Mouse (Mus musculus) limb, embryonic 14.5 days (tissue): ENCODE results near the gene Cenpb. TPM values are rescaled to one million over a fixed set of nuclear protein-coding genes. Genes with fewer than 3 reads are reported as not detected.
A peak's percentile ranks its signal among the peaks of the same experiment; 100 is the strongest.

Experiments used
- ATAC-seq: fragments of 200-750 bp; cut with Nextera tagmentation; 2 replicates; pipeline ENCODE4 v1.8.0; 2017; ENCODE audit warnings: low read depth, moderate number of reproducible peaks, moderate TSS enrichment; ENCODE audit not compliant: low FRiP score
- DNase-seq: peaks from one replicate; pipeline ENCODE4 v3.0.0-alpha.2; 2015; ENCODE audit warnings: low spot score
- H3K27ac ChIP-seq: fragments of 300-500 bp; sonication (generic); replicated peaks from 2 replicates; pipeline ENCODE4 v1.5.1; 2014; ENCODE audit warnings: low read depth, mild to moderate bottlenecking, low read length, moderate library complexity, mixed read lengths
- H3K27me3 ChIP-seq: fragments of 300-500 bp; sonication (generic); 2 replicates; pipeline ENCODE4 v1.6.1; 2014; ENCODE audit warnings: low read length, mixed read lengths; ENCODE audit not compliant: control insufficient read depth, insufficient read depth
- H3K36me3 ChIP-seq: fragments of 300-500 bp; sonication (generic); 2 replicates; pipeline ENCODE4 v1.6.1; 2014; ENCODE audit warnings: mild to moderate bottlenecking, low read length, moderate library complexity, mixed read lengths; ENCODE audit not compliant: control insufficient read depth, insufficient read depth
- H3K4me1 ChIP-seq: fragments of 300-500 bp; sonication (generic); 2 replicates; pipeline ENCODE4 v1.6.1; 2014; ENCODE audit warnings: antibody characterized with exemption, low read length, mixed read lengths; ENCODE audit not compliant: control insufficient read depth, insufficient read depth
- H3K4me2 ChIP-seq: fragments of 300-500 bp; sonication (generic); replicated peaks from 2 replicates; pipeline ENCODE4 v1.6.1; 2014; ENCODE audit warnings: low read depth, mild to moderate bottlenecking, low read length, moderate library complexity; ENCODE audit not compliant: severe bottlenecking
- H3K4me3 ChIP-seq: fragments of 300-500 bp; sonication (generic); replicated peaks from 2 replicates; pipeline ENCODE4 v1.5.1; 2014; ENCODE audit warnings: low read length
- H3K9ac ChIP-seq: fragments of 300-500 bp; sonication (generic); 2 replicates; pipeline ENCODE4 v1.6.1; 2014; ENCODE audit warnings: mild to moderate bottlenecking, low read depth, low read length, moderate library complexity; ENCODE audit not compliant: severe bottlenecking
- H3K9me3 ChIP-seq: fragments of 300-500 bp; sonication (generic); 2 replicates; pipeline ENCODE4 v1.6.1; 2016; ENCODE audit warnings: low read length; ENCODE audit not compliant: control insufficient read depth
- POLR2A ChIP-seq: fragments of 200-500 bp; IDR thresholded peaks from 2 replicates; pipeline ENCODE4 v1.8.0; 2012; ENCODE audit warnings: inconsistent platforms, mild to moderate bottlenecking, moderate library complexity, borderline replicate concordance; ENCODE audit not compliant: insufficient read depth, insufficient read length; ENCODE audit errors: extremely low read depth
- WGBS: fragments of 180-500 bp; shearing (Covaris S2); extraction: QIAGEN DNeasy Blood & Tissue Kit; methylation state at CpG from one replicate; pipeline ENCODE4 v1.1.7; 2014; 5-methylcytosine and 5-hydroxymethylcytosine counted together
- polyA plus RNA-seq, 2 experiments: library from polyadenylated mRNA; depleted of rRNA in 1 of 2; stranded (reverse) in 1 of 2; unstranded in 1 of 2; fragments of >200 nt; fragmentation: Nextera tagmentation in 1 of 2; extraction: Ambion mirVana in 1 of 2; gene quantifications; 2 replicates each; pipeline versions ENCODE4 v1.2.1 to v1.2.3; 2012 to 2014

Cenpb gene
- polyA plus RNA-seq, 2 experiments = 9.2 to 48.3 TPM

DNA sequence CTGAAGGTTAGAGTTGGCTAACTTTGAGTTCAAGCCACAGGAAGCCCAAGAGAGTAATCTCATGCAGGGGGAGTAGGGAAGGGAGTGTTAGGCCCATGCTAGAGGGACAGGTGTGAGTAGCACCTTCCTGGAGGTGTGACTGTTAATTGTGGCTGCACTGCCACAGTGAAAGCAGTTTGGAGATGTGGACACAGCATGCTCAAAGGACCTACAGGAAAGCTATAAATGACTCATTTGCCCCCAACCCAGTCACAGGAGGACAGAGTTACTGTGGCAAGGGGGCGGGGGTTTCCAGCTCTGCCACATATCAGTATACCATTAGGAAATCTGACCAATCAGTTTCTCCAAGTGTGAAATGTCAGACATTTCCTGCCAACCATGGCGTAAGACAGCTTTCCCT lies 34.3 kb downstream of the Cenpb start:
- no peaks in the 10 kb centered on the region for H3K4me1 ChIP-seq
- no peak overlapping the region for H3K4me2 ChIP-seq
- ATAC-seq = no peak
- H3K9me3 ChIP-seq = no peaks in the 10 kb centered on the region
- DNase-seq = no peak
- no peaks in the 10 kb centered on the region for H3K27me3 ChIP-seq
- H3K9ac ChIP-seq = no peak overlapping the region
- no peak overlapping the region for H3K27ac ChIP-seq
- no peak for TF ChIP-seq POLR2A
- H3K4me3 ChIP-seq = no peak overlapping the region
- 74% methylated on average over 2 of the region's 2 CpGs for WGBS
- peaks cover 90% of the 10 kb centered on the region for H3K36me3 ChIP-seq

DNA sequence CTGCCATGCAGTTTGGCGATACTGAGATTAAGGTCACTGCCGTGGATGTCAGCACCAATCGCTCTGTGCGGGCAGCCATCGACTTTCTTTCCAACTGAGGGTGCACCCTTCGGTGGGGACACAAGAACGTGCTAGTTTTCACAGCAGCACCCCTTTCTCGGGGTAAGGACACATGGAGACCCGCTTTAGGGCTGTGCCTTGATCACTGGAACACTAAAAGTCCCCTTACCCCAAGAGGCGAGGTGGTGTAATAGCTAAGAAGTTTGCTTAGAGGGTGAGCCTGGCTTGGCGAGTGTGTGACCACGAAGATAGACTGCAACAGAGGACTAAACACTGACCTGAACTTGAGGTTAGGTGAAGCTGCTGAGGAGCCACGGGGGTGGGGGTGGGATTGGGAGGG lies 34.7 kb downstream of the Cenpb start:
- Histone ChIP-seq H3K4me3 (no peak overlapping the region), H3K9ac (no peak overlapping the region), H3K9me3 (no peaks in the 10 kb centered on the region), H3K4me2 (no peak overlapping the region), H3K4me1 (no peaks in the 10 kb centered on the region), H3K27ac (no peak overlapping the region), H3K36me3 (peaks cover 95% of the 10 kb centered on the region), H3K27me3 (no peaks in the 10 kb centered on the region)
- 63% methylated on average over 13 of the region's 13 CpGs for WGBS
- no peak for DNase-seq
- no peak for ATAC-seq
- no peak for TF ChIP-seq POLR2A

DNA sequence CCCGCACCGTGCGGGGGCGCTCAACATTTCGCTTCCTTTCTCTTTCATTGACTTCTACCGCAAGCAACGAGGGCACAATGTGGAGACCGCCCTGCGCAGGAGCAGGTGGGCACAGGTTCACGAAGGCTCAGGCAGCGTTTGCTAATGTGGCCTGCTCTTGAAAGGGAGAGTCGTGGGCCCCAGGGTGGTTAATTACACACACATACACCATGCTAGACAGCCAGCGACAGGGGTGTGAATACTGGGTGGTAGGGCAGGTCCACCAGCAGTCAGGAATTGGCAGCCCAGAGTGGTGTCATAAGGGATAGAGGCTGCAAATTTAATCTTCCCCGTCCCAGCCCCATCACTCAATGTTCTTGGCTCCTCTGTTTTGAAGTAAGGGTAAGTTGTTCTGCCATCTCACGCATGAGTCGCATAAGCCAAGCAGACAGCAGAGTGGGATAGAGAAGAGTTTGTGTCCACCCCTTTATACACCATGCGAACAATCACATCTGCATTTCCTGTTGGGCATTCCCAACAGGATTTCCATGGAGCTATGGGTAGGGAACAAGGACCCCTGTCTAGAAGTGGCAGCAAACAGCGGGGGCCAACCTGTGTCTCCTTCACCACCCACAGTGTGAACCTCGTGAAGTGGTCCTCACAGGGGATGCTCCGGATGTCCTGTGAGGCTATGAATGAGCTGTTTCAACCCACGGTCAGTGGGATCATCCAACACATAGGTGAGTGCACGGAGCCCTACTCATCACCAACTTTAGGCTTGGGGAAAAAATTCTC lies 36.7 kb downstream of the Cenpb start:
- Histone ChIP-seq H3K36me3 (peaks cover 97% of the 10 kb centered on the region), H3K4me3 (no peak overlapping the region), H3K27me3 (no peaks in the 10 kb centered on the region), H3K9ac (no peak overlapping the region), H3K9me3 (no peaks in the 10 kb centered on the region), H3K4me1 (no peaks in the 10 kb centered on the region), H3K4me2 (no peak overlapping the region), H3K27ac (no peak overlapping the region)
- no peak for TF ChIP-seq POLR2A
- DNase-seq (no peak), ATAC-seq (no peak)
- 70% methylated on average over 22 of the region's 22 CpGs for WGBS

DNA sequence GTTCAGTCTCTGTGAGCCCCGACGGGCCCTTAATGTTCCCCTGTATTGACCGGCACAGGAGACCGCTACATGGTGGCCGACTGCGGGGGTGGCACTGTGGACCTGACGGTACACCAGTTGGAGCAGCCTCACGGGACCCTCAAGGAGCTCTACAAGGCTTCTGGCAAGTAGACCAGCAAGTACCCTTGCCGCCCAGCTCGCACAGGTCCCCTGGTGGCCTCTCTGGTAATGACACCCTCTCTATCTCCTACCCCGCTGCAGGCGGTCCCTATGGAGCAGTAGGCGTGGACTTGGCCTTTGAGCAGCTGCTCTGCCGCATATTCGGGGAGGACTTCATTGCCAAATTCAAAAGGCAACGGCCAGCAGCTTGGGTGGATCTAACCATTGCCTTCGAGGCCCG lies 37.3 kb downstream of the Cenpb start:
- no peaks in the 10 kb centered on the region for H3K9me3 ChIP-seq
- H3K27me3 ChIP-seq = no peaks in the 10 kb centered on the region
- peaks cover 95% of the 10 kb centered on the region for H3K36me3 ChIP-seq
- DNase-seq (peak; percentile 66), ATAC-seq (0 out of 2 replicates have a peak, but pooled peaks have one; percentile 48)
- no peak for TF ChIP-seq POLR2A
- no peak overlapping the region for H3K9ac ChIP-seq
- H3K27ac ChIP-seq = no peak overlapping the region
- H3K4me3 ChIP-seq = no peak overlapping the region
- no peak overlapping the region for H3K4me2 ChIP-seq
- 29% methylated on average over 18 of the region's 18 CpGs for WGBS
- no peaks in the 10 kb centered on the region for H3K4me1 ChIP-seq

DNA sequence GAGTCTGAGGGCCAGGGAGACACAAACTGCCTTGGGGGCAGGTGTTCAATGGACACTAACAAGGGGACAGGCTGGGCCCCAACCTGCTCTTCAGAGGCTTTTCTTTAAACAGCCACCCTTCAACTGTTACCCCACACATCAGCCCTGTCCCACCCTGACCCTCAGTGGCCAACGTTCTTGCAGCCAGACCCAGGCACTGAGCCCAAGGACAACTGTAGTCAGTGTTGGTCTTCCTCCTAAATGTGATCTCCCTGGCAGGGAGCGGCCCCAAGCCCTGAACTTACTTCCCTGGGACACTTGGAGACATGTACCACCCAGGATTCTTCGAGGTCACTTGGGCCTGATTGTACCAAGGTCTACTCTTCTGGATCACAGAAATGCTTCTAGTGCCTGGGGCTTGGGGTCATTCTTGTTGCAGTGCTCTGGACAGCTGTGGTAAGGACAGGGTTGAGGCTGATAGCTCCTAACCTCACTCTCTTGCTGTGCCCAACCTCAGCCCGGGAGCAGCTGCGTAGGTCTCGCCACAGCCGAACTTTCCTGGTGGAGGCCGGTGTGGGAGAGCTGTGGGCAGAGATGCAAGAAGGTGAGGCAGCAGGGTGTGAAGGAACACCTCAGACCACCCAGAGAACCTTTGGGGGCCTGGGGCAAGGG lies 38.4 kb downstream of the Cenpb start:
- Histone ChIP-seq H3K4me2 (no peak overlapping the region), H3K4me1 (no peaks in the 10 kb centered on the region), H3K9me3 (no peaks in the 10 kb centered on the region), H3K4me3 (no peak overlapping the region), H3K36me3 (peaks cover 95% of the 10 kb centered on the region), H3K9ac (no peak overlapping the region), H3K27me3 (no peaks in the 10 kb centered on the region), H3K27ac (no peak overlapping the region)
- no peak for TF ChIP-seq POLR2A
- DNase-seq = no peak
- ATAC-seq = no peak
- WGBS = 96% methylated on average over 8 of the region's 8 CpGs
